Mouse (Mus musculus) hindbrain, embryonic 13.5 days (tissue): Measurements from ENCODE around the gene Vwf. TPM values are rescaled to one million over a fixed set of nuclear protein-coding genes. Genes with fewer than 3 reads are reported as not detected.

ENCODE experiments used
- ATAC-seq: fragments of 200-750 bp; cut with Nextera tagmentation; 2 replicates; pipeline ENCODE4 v1.8.0; 2017; ENCODE audit warnings: moderate TSS enrichment; ENCODE audit not compliant: low FRiP score
- H3K27ac ChIP-seq: fragments of 300-500 bp; sonication (generic); 2 replicates; pipeline ENCODE4 v1.5.1; 2015; ENCODE audit warnings: inconsistent platforms, mild to moderate bottlenecking, moderate library complexity
- H3K27me3 ChIP-seq: fragments of 300-500 bp; sonication (generic); 2 replicates; pipeline ENCODE4 v1.6.1; 2015; ENCODE audit warnings: mild to moderate bottlenecking, inconsistent platforms
- H3K36me3 ChIP-seq: fragments of 300-500 bp; sonication (generic); 2 replicates; pipeline ENCODE4 v1.6.1; 2015; ENCODE audit warnings: mild to moderate bottlenecking, inconsistent platforms
- H3K4me1 ChIP-seq: fragments of 300-500 bp; sonication (generic); replicated peaks from 2 replicates; pipeline ENCODE4 v1.6.1; 2015; ENCODE audit warnings: inconsistent platforms
- H3K4me2 ChIP-seq: fragments of 300-500 bp; sonication (generic); 2 replicates; pipeline ENCODE4 v1.6.1; 2015; ENCODE audit warnings: inconsistent platforms, mild to moderate bottlenecking, moderate library complexity
- H3K4me3 ChIP-seq: fragments of 300-500 bp; sonication (generic); 2 replicates; pipeline ENCODE4 v1.5.1; 2015; ENCODE audit warnings: mild to moderate bottlenecking, inconsistent platforms
- H3K9ac ChIP-seq: fragments of 300-500 bp; sonication (generic); 2 replicates; pipeline ENCODE4 v1.6.1; 2015; ENCODE audit warnings: mild to moderate bottlenecking, inconsistent platforms
- H3K9me3 ChIP-seq: fragments of 300-500 bp; sonication (generic); 2 replicates; pipeline ENCODE4 v1.6.1; 2016; ENCODE audit warnings: inconsistent platforms
- WGBS: fragments of 180-500 bp; shearing (Covaris S2); methylation state at CpG from one replicate; pipeline ENCODE4 v1.1.7; 2015; 5-methylcytosine and 5-hydroxymethylcytosine counted together
- polyA plus RNA-seq: library from polyadenylated mRNA; unstranded; fragments of >200 nt; fragmentation: Nextera tagmentation; extraction: Ambion mirVana; gene quantifications from 2 replicates; pipeline ENCODE4 v1.2.1, GENCODE M21; 2015

Vwf gene
- 8.0 and 11.3 TPM in 2 replicates for polyA plus RNA-seq

- no peak within 1 kb of the TSS for H3K9ac ChIP-seq
- H3K4me1 ChIP-seq, result no peaks in the 10 kb centered on the region
- 89% methylated on average over 6 of the region's 6 CpGs for WGBS
- ATAC-seq, result no peak
- no peak within 1 kb of the TSS for H3K4me2 ChIP-seq
- no peak within 1 kb of the TSS for H3K4me3 ChIP-seq
- no peaks in the 10 kb centered on the region for H3K36me3 ChIP-seq
- H3K27me3 ChIP-seq, result no peaks in the 10 kb centered on the region
- no peak within 1 kb of the TSS for H3K27ac ChIP-seq
- no peaks in the 10 kb centered on the region for H3K9me3 ChIP-seq
These were observed at the start of gene Vwf for GRCm38 (mm10) chr6:125546474-125546873. Vwf (plus strand) TSS chr6:125546774.

DNA sequence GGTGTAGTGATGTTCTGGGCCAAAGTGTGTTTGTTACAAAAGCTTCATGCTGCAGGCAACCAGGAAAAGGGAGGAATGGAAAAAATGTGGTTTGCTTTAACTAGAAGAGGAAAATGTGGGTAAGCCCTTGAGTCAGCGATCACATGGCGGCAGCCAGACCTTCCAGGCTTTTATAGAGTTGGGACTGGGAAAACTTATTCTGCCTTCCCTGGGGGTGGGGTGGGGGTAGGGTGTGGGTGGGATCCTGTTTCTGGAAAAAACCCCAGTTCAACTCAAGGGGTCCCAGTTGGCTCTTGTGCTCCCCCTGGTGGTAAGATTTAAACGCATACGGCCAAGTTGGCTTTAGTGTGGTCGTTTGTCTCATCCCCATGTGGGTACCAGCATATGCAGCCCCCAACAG is 48.5 kb upstream of the Vwf start:
- Histone ChIP-seq H3K4me2 (no peak overlapping the region), H3K4me1 (peaks cover 12% of the 10 kb centered on the region), H3K36me3 (no peaks in the 10 kb centered on the region), H3K4me3 (no peak overlapping the region), H3K9me3 (no peaks in the 10 kb centered on the region), H3K27me3 (peaks cover 33% of the 10 kb centered on the region), H3K9ac (no peak overlapping the region), H3K27ac (no peak overlapping the region)
- no peak for ATAC-seq
- WGBS, result 33% methylated on average over 5 of the region's 5 CpGs

GRCm38 (mm10) chr6:125503186-125503802 is 43.3 kb upstream of the Vwf start:
- 94% methylated on average over 11 of the region's 11 CpGs for WGBS
- Histone ChIP-seq H3K27ac (no peak overlapping the region), H3K4me1 (no peaks in the 10 kb centered on the region), H3K9me3 (no peaks in the 10 kb centered on the region), H3K27me3 (no peaks in the 10 kb centered on the region), H3K9ac (no peak overlapping the region), H3K4me2 (no peak overlapping the region), H3K4me3 (no peak overlapping the region), H3K36me3 (no peaks in the 10 kb centered on the region)
- ATAC-seq, result no peak

GRCm38 (mm10) chr6:125504622-125505355 is 41.8 kb upstream of the Vwf start:
- 25% methylated on average over 3 of the region's 3 CpGs for WGBS
- Histone ChIP-seq H3K27me3 (no peaks in the 10 kb centered on the region), H3K4me2 (no peak overlapping the region), H3K9me3 (no peaks in the 10 kb centered on the region), H3K27ac (no peak overlapping the region), H3K4me3 (no peak overlapping the region), H3K4me1 (no peaks in the 10 kb centered on the region), H3K36me3 (no peaks in the 10 kb centered on the region), H3K9ac (no peak overlapping the region)
- no peak for ATAC-seq

- H3K4me1 ChIP-seq, result no peaks in the 10 kb centered on the region
- H3K9ac ChIP-seq, result no peak overlapping the region
- no peaks in the 10 kb centered on the region for H3K27me3 ChIP-seq
- no peaks in the 10 kb centered on the region for H3K36me3 ChIP-seq
- no peak overlapping the region for H3K4me3 ChIP-seq
- WGBS, result 94% methylated on average over 4 of the region's 4 CpGs
- no peaks in the 10 kb centered on the region for H3K9me3 ChIP-seq
- no peak overlapping the region for H3K4me2 ChIP-seq
- H3K27ac ChIP-seq, result no peak overlapping the region
- no peak for ATAC-seq
These were observed 40.1 kb upstream of the Vwf start for GRCm38 (mm10) chr6:125506427-125506826.

DNA sequence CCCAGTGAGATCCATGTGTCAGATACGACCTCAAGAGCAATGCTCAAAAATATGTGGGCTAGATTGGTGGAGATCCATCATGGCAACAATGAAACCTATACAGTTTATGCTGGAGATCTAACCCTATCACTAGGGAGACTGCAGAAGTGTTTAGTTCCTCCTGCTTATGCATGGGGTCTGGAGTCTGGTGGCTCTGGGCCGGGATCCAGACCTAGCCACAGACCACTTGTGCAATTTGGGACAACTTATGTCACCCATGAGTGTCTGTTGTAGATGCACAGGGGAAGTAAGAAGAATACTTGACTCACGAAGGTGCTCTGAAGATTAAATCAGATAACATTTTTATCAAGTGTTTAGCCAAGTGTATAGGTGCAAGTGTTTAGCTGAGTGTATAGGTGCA is 36.8 kb upstream of the Vwf start:
- no peak overlapping the region for H3K27ac ChIP-seq
- whole genome bisulfite sequencing, result 86% methylated on average over 3 of the region's 3 CpGs
- H3K9ac ChIP-seq, result no peak overlapping the region
- no peaks in the 10 kb centered on the region for H3K9me3 ChIP-seq
- no peaks in the 10 kb centered on the region for H3K4me1 ChIP-seq
- no peak for ATAC-seq
- no peak overlapping the region for H3K4me2 ChIP-seq
- no peak overlapping the region for H3K4me3 ChIP-seq
- H3K36me3 ChIP-seq, result no peaks in the 10 kb centered on the region
- no peaks in the 10 kb centered on the region for H3K27me3 ChIP-seq

DNA sequence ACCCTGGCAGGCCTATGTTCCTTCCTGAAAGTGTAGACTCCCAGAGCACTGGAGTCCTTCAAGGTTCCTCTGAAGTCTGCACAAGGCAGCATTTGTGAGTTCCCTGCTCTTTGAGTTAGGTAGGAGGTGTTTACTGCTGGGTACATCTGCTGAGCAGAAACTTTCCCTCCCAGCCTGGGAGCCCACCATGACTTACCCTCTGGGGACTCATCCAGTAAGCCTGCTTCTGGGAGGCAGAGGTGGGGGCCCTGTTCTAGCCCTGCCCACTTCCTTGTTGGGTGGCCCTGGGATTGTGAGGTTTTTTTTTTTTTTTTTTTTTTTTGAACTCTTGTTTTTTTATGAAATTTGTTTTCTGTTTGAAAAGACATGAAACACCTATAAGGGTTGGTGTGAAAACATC is 35.9 kb upstream of the Vwf start:
- Histone ChIP-seq H3K4me3 (no peak overlapping the region), H3K9ac (no peak overlapping the region), H3K4me2 (no peak overlapping the region), H3K4me1 (no peaks in the 10 kb centered on the region), H3K9me3 (no peaks in the 10 kb centered on the region), H3K27me3 (no peaks in the 10 kb centered on the region), H3K36me3 (no peaks in the 10 kb centered on the region), H3K27ac (no peak overlapping the region)
- ATAC-seq, result no peak

DNA sequence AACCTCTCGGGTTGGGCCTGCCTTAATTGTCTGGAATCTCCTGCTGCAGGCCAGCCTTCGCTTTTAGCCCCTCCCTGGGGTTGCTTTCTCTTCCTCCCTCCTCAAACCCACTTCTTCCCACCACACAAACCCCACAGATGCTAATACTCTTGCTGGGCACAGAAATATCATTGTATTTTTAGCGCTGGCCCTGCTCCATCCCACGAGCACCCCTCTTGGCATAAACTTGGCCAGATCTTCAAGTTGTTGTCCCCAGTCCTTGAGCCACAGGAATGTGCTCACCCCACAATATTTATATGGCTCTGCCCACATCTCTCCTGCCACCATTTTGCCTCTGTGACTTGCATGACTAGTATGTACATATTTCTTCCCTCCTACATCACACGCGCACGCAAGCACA is 35.4 kb upstream of the Vwf start:
- Histone ChIP-seq H3K9ac (no peak overlapping the region), H3K4me2 (no peak overlapping the region)
- 89% methylated on average over 7 of the region's 7 CpGs for WGBS

GRCm38 (mm10) chr6:125512950-125513596 is 33.5 kb upstream of the Vwf start:
- Histone ChIP-seq H3K9ac (no peak overlapping the region), H3K36me3 (no peaks in the 10 kb centered on the region), H3K27me3 (no peaks in the 10 kb centered on the region), H3K27ac (no peak overlapping the region), H3K4me1 (no peaks in the 10 kb centered on the region), H3K4me3 (no peak overlapping the region), H3K9me3 (no peaks in the 10 kb centered on the region), H3K4me2 (no peak overlapping the region)
- no peak for ATAC-seq
- WGBS, result 66% methylated on average over 6 of the region's 6 CpGs

More for the DNA sequence above, 35.4 kb upstream of the Vwf start:
- Histone ChIP-seq H3K9me3 (no peaks in the 10 kb centered on the region), H3K36me3 (no peaks in the 10 kb centered on the region), H3K4me3 (no peak overlapping the region), H3K4me1 (no peaks in the 10 kb centered on the region), H3K27ac (no peak overlapping the region), H3K27me3 (no peaks in the 10 kb centered on the region)
- no peak for ATAC-seq

DNA sequence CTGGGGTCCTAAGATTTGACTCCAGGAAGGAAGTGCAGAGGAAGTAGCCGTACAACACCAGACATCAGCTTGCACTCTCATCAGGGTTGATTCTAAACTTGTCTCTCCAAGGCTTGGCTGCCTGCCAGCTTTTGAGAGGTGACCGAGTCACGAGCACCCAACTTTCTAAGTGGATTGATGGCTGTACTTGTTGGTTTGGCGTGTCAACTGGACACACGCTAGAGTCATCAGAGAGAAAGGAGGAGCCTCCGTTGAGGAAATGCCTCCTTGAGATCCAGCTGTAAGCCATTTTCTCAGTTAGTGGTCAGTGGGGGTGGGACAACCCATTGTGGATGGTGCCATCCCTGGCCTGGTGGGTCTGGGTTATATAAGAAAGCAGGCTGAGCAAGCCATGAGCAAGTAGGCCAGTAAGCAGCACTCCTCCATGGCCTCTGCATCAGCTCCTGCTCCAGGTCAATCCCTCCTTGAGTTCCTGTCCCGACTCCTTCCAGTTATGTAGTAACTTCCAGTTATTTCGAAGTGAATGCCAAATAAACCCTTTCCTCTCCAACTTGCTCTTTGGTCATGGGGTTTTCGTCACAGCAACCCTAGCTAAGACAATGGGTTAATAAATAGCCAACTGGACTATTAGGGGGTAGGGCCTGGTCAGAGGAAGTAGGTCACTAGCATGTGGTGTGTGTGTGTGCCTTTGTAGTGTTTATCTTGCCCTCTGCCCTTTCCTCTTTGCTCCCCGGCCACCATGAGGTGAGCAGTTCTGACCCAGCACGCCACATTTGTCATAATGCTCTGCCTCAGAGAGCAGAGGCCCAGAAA is 30.9 kb upstream of the Vwf start:
- Histone ChIP-seq H3K27me3 (no peaks in the 10 kb centered on the region), H3K4me3 (no peak overlapping the region), H3K36me3 (no peaks in the 10 kb centered on the region), H3K4me1 (no peaks in the 10 kb centered on the region), H3K9me3 (no peaks in the 10 kb centered on the region), H3K9ac (no peak overlapping the region), H3K4me2 (no peak overlapping the region), H3K27ac (no peak overlapping the region)
- no peak for ATAC-seq
- 78% methylated on average over 11 of the region's 11 CpGs for WGBS

- 71% methylated on average over 5 of the region's 5 CpGs for WGBS
- Histone ChIP-seq H3K4me1 (no peaks in the 10 kb centered on the region), H3K9me3 (no peaks in the 10 kb centered on the region), H3K36me3 (no peaks in the 10 kb centered on the region), H3K27me3 (no peaks in the 10 kb centered on the region), H3K9ac (no peak overlapping the region), H3K4me2 (no peak overlapping the region), H3K27ac (no peak overlapping the region), H3K4me3 (no peak overlapping the region)
- no peak for ATAC-seq
These were observed 24.9 kb upstream of the Vwf start for GRCm38 (mm10) chr6:125521558-125522193.

DNA sequence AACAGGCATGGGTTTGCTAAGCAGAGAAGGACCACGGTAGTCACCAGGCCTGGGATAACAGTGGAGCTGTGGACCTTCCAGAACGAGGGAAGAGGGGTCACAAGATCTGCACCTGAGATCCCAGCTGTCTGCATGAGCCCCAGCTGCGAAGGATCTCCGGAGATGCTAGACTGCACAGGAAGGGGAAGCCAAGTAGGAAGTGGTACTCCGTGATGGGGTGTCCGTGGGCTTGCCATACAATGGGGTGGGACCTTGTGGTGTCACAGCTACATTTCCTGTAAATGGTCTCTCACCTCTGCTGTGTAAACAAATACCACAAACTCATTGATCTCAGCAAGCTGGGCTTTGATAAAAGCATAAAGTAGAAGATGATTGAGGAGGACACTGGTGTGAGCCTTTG is 22.5 kb upstream of the Vwf start:
- H3K9ac ChIP-seq, result no peak overlapping the region
- H3K9me3 ChIP-seq, result no peaks in the 10 kb centered on the region
- ATAC-seq, result no peak
- H3K36me3 ChIP-seq, result no peaks in the 10 kb centered on the region
- WGBS, result 90% methylated on average over 6 of the region's 6 CpGs
- H3K27me3 ChIP-seq, result no peaks in the 10 kb centered on the region
- H3K27ac ChIP-seq, result no peak overlapping the region
- no peak overlapping the region for H3K4me3 ChIP-seq
- H3K4me1 ChIP-seq, result no peaks in the 10 kb centered on the region
- H3K4me2 ChIP-seq, result no peak overlapping the region
